Mouse (Mus musculus): ENCODE data around the gene Ptpn14.

DNA sequence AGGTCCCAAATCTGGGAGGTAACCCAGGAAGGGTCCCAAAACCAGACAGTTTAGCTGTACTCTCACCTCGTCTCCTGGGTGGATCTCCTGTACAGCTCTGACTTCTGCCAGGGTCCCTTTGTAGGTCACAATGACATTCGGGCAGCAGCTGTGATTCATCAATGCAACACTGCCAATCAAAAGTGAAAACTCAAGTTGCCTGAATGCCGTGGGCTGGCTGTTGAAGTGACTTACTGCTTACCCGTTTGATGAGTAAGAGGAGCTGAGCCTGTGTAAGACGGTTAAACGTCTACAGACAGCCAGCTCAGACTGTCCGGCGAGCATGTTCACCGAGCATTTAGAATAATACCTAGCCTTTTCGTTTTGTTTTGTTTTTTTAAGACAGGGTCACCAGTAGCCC is 160.7 kb downstream of the Ptpn14 start:
- TF ChIP-seq CTCF (IDR thresholded peaks at IDR 0.05; ENCODE audit: low read depth, low read length) (no peak), POLR2A (IDR thresholded peaks at IDR 0.05; ENCODE audit: borderline replicate concordance, low read depth, low read length) (no peak)

All from bone marrow macrophage, adult 2 months (primary cell).